Mouse (Mus musculus) limb, embryonic 13.5 days (tissue): ENCODE measurements around the gene Zfp853. TPM values are rescaled to one million over a fixed set of nuclear protein-coding genes. Genes with fewer than 3 reads are reported as not detected.

ENCODE experiments used
- polyA plus RNA-seq: library from polyadenylated mRNA; unstranded; fragments of >200 nt; fragmentation: Nextera tagmentation; extraction: Ambion mirVana; gene quantifications from 2 replicates; pipeline ENCODE4 v1.2.1, GENCODE M21; 2015

Gene Zfp853
- polyA plus RNA-seq, 1 experiment from 2014 or later = 0.33 TPM

Other genes with a start within 250 kb of the Zfp853 start
- 45.7 and 49.4 TPM in 2 replicates for gene Rnf216, start 180.6 kb downstream of the Zfp853 start, polyA plus RNA-seq
- gene Olfr718-ps1, start 146.0 kb downstream of the Zfp853 start, polyA plus RNA-seq = 0.05 TPM in 2 replicates
- gene Rbak, start 112.8 kb downstream of the Zfp853 start, polyA plus RNA-seq = 17.7 and 17.9 TPM in 2 replicates
- gene Spdye4b, start 112.6 kb downstream of the Zfp853 start, polyA plus RNA-seq = not detected in 2 replicates
- gene Spdye4a, start 66.7 kb downstream of the Zfp853 start, polyA plus RNA-seq = not detected in 2 replicates
- gene Zfp12, start 58.5 kb downstream of the Zfp853 start, polyA plus RNA-seq = 20.3 and 21.5 TPM in 2 replicates
- 4.3 and 4.4 TPM in 2 replicates for gene Zfp316, start 23.6 kb downstream of the Zfp853 start, polyA plus RNA-seq
- gene E130309D02Rik, start 21.7 kb upstream of the Zfp853 start, polyA plus RNA-seq = 37.8 and 37.9 TPM in 2 replicates
- gene Zdhhc4, start 35.6 kb upstream of the Zfp853 start, polyA plus RNA-seq = 84.4 and 94.9 TPM in 2 replicates
- gene Grid2ip, start 63.7 kb upstream of the Zfp853 start, polyA plus RNA-seq = 0.68 and 0.78 TPM in 2 replicates
- gene Kdelr2, start 110.2 kb upstream of the Zfp853 start, polyA plus RNA-seq = 433 and 435 TPM in 2 replicates
- 9.6 TPM in 2 replicates for gene Daglb, start 171.0 kb upstream of the Zfp853 start, polyA plus RNA-seq
- 433 and 450 TPM in 2 replicates for gene Rac1, start 234.4 kb upstream of the Zfp853 start, polyA plus RNA-seq